Comparison of ENCODE assay signal across 13 mouse cellular contexts in genomic region chr4:155207841-155208240, GRCm38 (mm10). TPM values are rescaled to one million over a fixed set of nuclear protein-coding genes. Genes with fewer than 3 reads are reported as not detected.
DNase-seq lines count a peak whose midpoint lies in the region; ATAC-seq and TF ChIP-seq lines count a peak whose summit lies in the region.
"Had no signal": no experiment of that assay in that cellular context is flagged by ENCODE, and none has a peak within 500 bp of the region (broad histone marks: within the 10 kb centered on the region; RNA-seq: fewer than 3 reads in every experiment).

No protein-coding gene starts in this region.

- WGBS in hindbrain, embryonic 10.5 days: 46% methylated on average over 3 of the region's 3 CpGs
- 53% methylated on average over 3 of the region's 3 CpGs for WGBS in hindbrain, postnatal 0 days
- 67% methylated on average over 3 of the region's 3 CpGs for WGBS in limb, embryonic 15.5 days

- H3K27ac ChIP-seq in hindbrain, embryonic 10.5 days: peak overlapping the region; percentile 80
- no peak overlapping the region for H3K27ac ChIP-seq in hindbrain, postnatal 0 days
- H3K27ac ChIP-seq in limb, embryonic 15.5 days: 0 out of 2 replicates have a peak overlapping the region, but pooled peaks have one; percentile 17

- no peaks in the 10 kb centered on the region for H3K27me3 ChIP-seq in hindbrain, embryonic 10.5 days (ENCODE audit: insufficient read depth, poor library complexity, severe bottlenecking)
- no peaks in the 10 kb centered on the region for H3K27me3 ChIP-seq in hindbrain, postnatal 0 days (ENCODE audit: insufficient read depth, low read length)
- no peaks in the 10 kb centered on the region for H3K27me3 ChIP-seq in E14TG2a.4 (ENCODE audit: insufficient read depth, low read length)
- H3K27me3 ChIP-seq in limb, embryonic 15.5 days: no peaks in the 10 kb centered on the region

- TF ChIP-seq CTCF in hindbrain, postnatal 0 days (IDR thresholded peaks at IDR 0.05; ENCODE audit: low read depth): no peak
- TF ChIP-seq CTCF in E14TG2a.4 (conservative IDR thresholded peaks at IDR 0.05; ENCODE audit: low read length): no peak

- peaks cover 3% of the 10 kb centered on the region; the same call in 1 of the 2 replicates for H3K9me3 ChIP-seq in hindbrain, embryonic 10.5 days
- H3K9me3 ChIP-seq in hindbrain, postnatal 0 days (ENCODE audit: low read length): no peaks in the 10 kb centered on the region
- H3K9me3 ChIP-seq in E14TG2a.4 (ENCODE audit: low read length): no peaks in the 10 kb centered on the region
- no peaks in the 10 kb centered on the region for H3K9me3 ChIP-seq in limb, embryonic 15.5 days

- no peak overlapping the region for H3K9ac ChIP-seq in hindbrain, postnatal 0 days (replicated peaks; ENCODE audit: low read length)
- no peak overlapping the region for H3K9ac ChIP-seq in limb, embryonic 15.5 days

- H3K4me1 ChIP-seq in hindbrain, embryonic 10.5 days (replicated peaks): peaks cover 94% of the 10 kb centered on the region
- H3K4me1 ChIP-seq in hindbrain, postnatal 0 days (ENCODE audit: insufficient read depth, low read length): peaks cover 17% of the 10 kb centered on the region; the same call in 1 of the 2 replicates
- H3K4me1 ChIP-seq in E14TG2a.4 (replicated peaks; ENCODE audit: low read depth, low read length): peaks cover 96% of the 10 kb centered on the region
- peaks cover 76% of the 10 kb centered on the region for H3K4me1 ChIP-seq in limb, embryonic 15.5 days

- H3K4me2 ChIP-seq in hindbrain, postnatal 0 days (ENCODE audit: low read depth, low read length): no peak overlapping the region
- no peak overlapping the region for H3K4me2 ChIP-seq in limb, embryonic 15.5 days

- ATAC-seq in hindbrain, postnatal 0 days: no peak
- ATAC-seq in limb, embryonic 15.5 days (ENCODE audit: insufficient number of reproducible peaks, low FRiP score, low TSS enrichment, low read depth): no peak

- intact Hi-C loops in left cerebral cortex, postnatal 4 days (cut with DNase I): no loop called here

- 0 out of 2 replicates have a peak overlapping the region, but pooled peaks have one; percentile 16 for H3K4me3 ChIP-seq in hindbrain, embryonic 10.5 days
- no peak overlapping the region for H3K4me3 ChIP-seq in hindbrain, postnatal 0 days (ENCODE audit: low read length)
- 0 out of 2 replicates have a peak overlapping the region, but pooled peaks have one; percentile 29 for H3K4me3 ChIP-seq in E14TG2a.4 (replicated peaks; ENCODE audit: low read length)
- H3K4me3 ChIP-seq in limb, embryonic 15.5 days: no peak overlapping the region
- H3K4me3 ChIP-seq: erythroblast, embryonic 14.5 days had no signal

- H3K36me3 ChIP-seq in hindbrain, embryonic 10.5 days: peaks cover 41% of the 10 kb centered on the region
- no peaks in the 10 kb centered on the region for H3K36me3 ChIP-seq in hindbrain, postnatal 0 days (ENCODE audit: insufficient read depth, low read length)
- peaks cover 92% of the 10 kb centered on the region for H3K36me3 ChIP-seq in E14TG2a.4 (ENCODE audit: insufficient read depth, low read length)
- peaks cover 17% of the 10 kb centered on the region for H3K36me3 ChIP-seq in limb, embryonic 15.5 days

- no peak for DNase-seq in hindbrain, embryonic 10.5 days (ENCODE audit: low spot score)
- DNase-seq in hindbrain, postnatal 0 days (ENCODE audit: low spot score): no peak
- DNase-seq in CD4-positive helper T cell, adult 2 months (ENCODE audit: low read depth, low spot score): peak; percentile 55
- DNase-seq in left cerebral cortex, postnatal 4 days: no peak
- no peak for DNase-seq in right cerebral cortex, postnatal 4 days
- DNase-seq: cerebellum, adult 9-11 months; gastrocnemius, postnatal 36 days; layer of hippocampus, adult 9-11 months; lung, adult 2 months; thymus, postnatal 14 days had no signal

RNA-seq across cellular contexts. Expression of gene Ski, which starts 14.6 kb away (rescaled TPM):
- 9.3 and 10.1 TPM in 2 replicates for polyA plus RNA-seq in hindbrain, embryonic 10.5 days (2016; fragmentation: Nextera tagmentation; extraction: Ambion mirVana)
- total RNA-seq in hindbrain, postnatal 0 days (2014; rRNA removed): 69.8 and 71.3 TPM in 2 replicates
- 8.8 and 9.5 TPM in 2 replicates for polyA plus RNA-seq in hindbrain, postnatal 0 days (2015; fragmentation: Nextera tagmentation; extraction: Ambion mirVana)
- polyA plus RNA-seq in limb, embryonic 15.5 days (2015; fragmentation: Nextera tagmentation; extraction: Ambion mirVana): 25.2 and 26.8 TPM in 2 replicates
- 100 to 1,000 TPM; 117 to 121 TPM for total RNA-seq in left cerebral cortex, postnatal 4 days (2021)

RNA-seq across cellular contexts. Expression of gene Faap20, which starts 41.8 kb away (rescaled TPM):
- 115 and 118 TPM in 2 replicates for polyA plus RNA-seq in hindbrain, embryonic 10.5 days (2016; fragmentation: Nextera tagmentation; extraction: Ambion mirVana)
- total RNA-seq in hindbrain, postnatal 0 days (2014; rRNA removed): 51.2 and 61.4 TPM in 2 replicates
- 60.8 and 62.5 TPM in 2 replicates for polyA plus RNA-seq in hindbrain, postnatal 0 days (2015; fragmentation: Nextera tagmentation; extraction: Ambion mirVana)
- polyA plus RNA-seq in limb, embryonic 15.5 days (2015; fragmentation: Nextera tagmentation; extraction: Ambion mirVana): 74.0 and 76.2 TPM in 2 replicates
- total RNA-seq in left cerebral cortex, postnatal 4 days (2021): 10 to 100 TPM; 32.1 to 33.0 TPM

Comparison
In these comparisons a context has a peak if more than half of its experiments do, and no peak if none do; other contexts are left out.
1. H3K4me3 ChIP-seq: peak in hindbrain, embryonic 10.5 days (single experiment) and E14TG2a.4 (single experiment); none in hindbrain, postnatal 0 days (single experiment) and limb, embryonic 15.5 days (single experiment).